Mouse (Mus musculus): ENCODE data around the gene Gpr108.
A peak's percentile ranks its signal among the peaks of the same experiment; 100 is the strongest.

Gpr108 gene

DNA sequence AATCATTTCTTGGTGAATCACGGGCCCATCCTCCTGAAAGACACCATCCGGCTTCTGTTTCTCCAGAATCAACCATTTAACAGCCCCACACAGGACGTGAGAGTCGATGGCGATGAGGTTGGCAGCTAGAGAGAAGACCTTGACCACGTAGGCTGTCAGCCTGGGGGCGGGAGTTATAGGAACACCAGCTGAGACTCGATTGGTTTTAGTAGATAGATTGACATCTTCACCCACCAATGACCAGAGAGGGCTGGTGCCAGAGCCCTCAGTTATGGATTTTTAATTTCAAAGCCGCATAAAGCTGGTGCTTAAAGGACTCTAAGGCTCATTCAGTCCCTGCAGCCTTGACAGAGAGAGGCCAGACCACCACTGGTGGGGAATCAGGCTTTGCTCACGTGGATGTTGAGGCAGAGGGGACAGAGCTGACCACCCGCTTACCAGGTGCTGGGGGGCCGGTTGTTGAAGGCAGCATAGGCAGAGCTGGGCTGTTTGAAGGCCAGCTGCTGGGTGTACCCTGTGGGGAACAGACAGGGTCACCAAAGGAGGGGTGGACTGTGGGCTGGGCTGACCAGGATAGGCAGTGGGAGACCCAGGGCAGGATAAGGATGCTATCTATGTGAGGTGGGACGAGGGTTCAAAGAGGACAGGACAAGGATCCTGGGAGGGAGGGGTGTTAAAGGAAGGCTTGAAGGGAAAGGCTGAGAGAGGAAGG lies 33.4 kb downstream of the Gpr108 start:
- peak; percentile 63 for DNase-seq (ENCODE audit: low read depth, low spot score)

DNA sequence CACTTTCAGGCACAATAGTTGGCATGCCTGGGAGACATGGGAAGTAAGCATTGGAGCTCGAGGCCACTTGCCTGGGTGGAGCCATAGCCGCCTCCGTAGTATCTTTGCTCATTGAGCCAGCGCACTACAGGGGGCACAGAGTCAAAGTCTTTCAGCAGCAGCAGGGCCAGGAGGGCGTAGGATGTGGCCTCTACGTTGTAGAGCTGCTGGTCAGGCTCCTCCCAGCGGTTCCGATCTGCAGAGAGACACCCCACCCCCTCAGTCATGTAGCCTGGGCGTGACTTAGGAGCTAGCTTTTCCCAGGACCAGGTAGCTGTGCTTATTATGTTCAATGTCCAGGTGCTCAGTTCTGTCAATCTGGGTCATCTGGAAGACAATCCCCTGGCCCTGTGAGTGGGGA lies 36.7 kb downstream of the Gpr108 start:
- DNase-seq (ENCODE audit: low read depth, low spot score), result peak; percentile 69

GRCm38 (mm10) chr17:57209330-57209729 lies 38.9 kb downstream of the Gpr108 start:
- no peak for DNase-seq (ENCODE audit: low read depth, low spot score)

GRCm38 (mm10) chr17:57207938-57208337 lies 40.3 kb downstream of the Gpr108 start:
- no peak for DNase-seq (ENCODE audit: low read depth, low spot score)

- no peak for DNase-seq (ENCODE audit: low read depth, low spot score)
Measured at GRCm38 (mm10) chr17:57201841-57202724, 46.2 kb downstream of the Gpr108 start.

DNA sequence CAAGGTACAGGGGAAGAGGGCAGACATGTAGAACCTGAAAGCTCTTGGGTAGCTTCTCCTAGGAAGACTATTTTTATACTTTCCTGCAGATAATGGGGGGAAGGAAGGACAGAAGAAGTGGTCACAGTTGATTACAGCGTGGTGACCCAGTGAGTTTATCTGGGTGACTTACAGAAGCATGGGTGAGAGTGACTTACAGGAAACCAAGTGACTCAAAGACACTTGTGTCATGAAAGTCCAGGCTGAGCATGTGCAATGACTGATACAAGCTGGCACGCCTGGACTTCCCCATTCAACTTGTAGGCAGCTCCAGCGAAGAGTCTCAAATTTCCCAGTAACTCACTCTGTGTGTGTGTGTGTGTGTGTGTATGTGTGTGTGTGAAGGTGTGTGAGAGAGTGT lies 50.0 kb downstream of the Gpr108 start:
- DNase-seq (ENCODE audit: low read depth, low spot score), result no peak

GRCm38 (mm10) chr17:57195326-57196010 lies 52.8 kb downstream of the Gpr108 start:
- DNase-seq (ENCODE audit: low read depth, low spot score), result no peak

DNA sequence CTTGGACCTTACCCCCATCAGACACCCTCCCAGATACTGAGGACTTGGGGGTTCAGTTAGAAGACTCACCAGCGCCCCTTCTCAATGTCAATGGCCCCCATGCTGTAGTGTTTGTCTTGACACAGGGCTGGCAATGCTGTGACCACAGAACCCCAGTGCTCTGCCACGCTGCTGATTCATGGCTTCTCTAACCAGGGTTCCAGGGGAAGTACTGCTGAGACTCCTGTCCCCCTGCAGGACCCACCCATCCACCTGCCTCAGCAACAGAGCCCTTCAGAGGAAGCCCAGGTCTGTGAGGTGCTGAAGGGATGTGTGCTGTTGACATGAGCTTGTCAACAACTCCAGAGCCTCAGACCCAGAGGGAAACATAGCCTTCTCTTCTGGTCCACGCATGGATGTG lies 53.5 kb downstream of the Gpr108 start:
- DNase-seq (ENCODE audit: low read depth, low spot score), result no peak

DNA sequence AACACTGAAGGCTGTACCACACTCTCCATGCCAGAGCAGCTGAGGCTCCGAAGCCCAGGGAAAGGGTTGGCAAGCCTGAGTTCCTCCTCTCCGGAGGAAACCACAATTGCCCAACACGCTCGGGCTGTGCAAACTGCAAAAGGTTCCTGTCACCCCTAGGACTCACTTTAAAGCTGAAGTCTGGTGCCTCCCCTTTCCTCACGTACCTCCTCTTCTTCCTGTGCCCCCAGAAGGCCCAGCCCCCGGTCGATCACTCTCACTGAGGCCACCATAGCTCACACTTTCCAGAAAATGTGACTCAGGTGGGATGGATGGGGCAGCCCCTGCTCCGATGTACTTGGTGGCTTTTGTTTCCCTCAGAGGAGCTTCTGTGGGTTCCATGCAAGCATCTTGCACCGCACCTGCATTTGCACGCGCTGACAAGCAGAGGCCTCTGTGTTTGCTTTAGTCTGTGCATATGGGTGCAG lies 54.2 kb downstream of the Gpr108 start, which contains the start of gene Tnfsf14:
Gene Tnfsf14 (minus strand): TSS at position 137 of the 467 bp plus-strand sequence.
- DNase-seq (ENCODE audit: low read depth, low spot score), result no peak

GRCm38 (mm10) chr17:57188510-57189192 lies 59.6 kb downstream of the Gpr108 start:
- no peak for DNase-seq (ENCODE audit: low read depth, low spot score)

GRCm38 (mm10) chr17:57185641-57186040 lies 62.6 kb downstream of the Gpr108 start:
- DNase-seq (ENCODE audit: low read depth, low spot score), result no peak
